Mouse (Mus musculus): ENCODE measurements around the gene Strada.
A peak's percentile ranks its signal among the peaks of the same experiment; 100 is the strongest.
"Not testable (repeated sequence)": the region's sequence is repeated elsewhere in the genome, so short reads cannot be mapped to it uniquely, and the experiment has no call there.

Strada gene

DNA sequence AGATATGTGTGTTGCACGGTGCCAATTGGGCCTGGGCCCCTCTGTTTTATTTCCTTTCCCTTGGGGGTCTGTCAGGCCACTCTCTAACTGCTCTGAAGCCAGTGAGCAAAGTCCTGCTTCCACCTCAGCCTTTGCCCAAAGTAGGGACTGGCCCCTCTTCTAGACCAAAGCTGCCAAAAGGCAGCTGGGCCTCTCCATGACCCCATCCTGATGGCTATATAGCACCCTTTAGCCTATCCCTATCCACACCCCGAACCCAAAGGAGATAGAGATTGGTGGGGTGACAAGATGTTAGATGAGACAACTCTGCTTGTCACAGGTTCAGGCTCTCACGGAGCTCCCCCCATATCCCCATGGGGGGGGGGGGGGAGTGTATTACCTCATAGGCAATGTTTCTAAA lies 46.2 kb downstream of the Strada start:
- no peak for DNase-seq (ENCODE audit: low read depth)

DNA sequence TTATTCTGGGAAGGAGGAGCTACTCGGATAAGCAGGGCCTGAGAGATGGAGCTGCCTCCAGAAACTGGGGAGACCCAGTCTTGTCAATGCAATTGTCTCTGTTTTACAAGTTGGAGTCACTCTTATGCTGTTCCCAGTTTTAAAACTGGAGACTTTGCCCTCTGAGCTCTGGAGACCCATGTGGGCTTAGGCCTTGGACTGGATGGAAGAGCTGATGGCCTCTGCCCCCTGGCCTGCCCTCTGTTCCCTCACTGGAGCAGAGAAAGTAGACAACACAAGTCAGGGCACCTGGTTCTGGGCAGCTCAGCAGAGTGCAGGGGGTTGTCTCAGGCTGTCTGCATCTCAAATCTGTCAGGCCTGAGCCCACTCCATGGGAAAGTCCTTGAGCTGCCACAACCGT lies 47.2 kb downstream of the Strada start:
- no peak for DNase-seq (ENCODE audit: low read depth)

DNA sequence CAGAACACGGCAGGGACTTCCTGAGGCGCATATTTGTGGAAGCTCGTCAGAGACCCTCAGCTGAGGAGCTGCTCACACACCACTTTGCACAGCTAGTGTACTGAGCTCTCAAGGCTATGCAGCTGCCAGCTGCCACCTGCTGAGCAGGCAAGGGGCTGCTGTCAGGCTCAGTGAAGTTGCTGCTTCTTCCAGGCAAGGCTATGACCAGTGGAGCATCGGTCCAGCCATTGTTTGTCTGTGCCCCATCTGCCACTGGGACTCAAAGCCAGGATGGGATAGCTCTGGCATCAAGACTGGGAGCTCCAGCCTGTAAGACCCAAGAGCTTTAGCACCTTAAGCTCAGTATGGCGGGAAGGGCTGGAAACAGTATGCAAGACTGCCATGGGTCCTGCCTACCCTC lies 47.9 kb downstream of the Strada start:
- no peak for DNase-seq (ENCODE audit: low read depth)

DNA sequence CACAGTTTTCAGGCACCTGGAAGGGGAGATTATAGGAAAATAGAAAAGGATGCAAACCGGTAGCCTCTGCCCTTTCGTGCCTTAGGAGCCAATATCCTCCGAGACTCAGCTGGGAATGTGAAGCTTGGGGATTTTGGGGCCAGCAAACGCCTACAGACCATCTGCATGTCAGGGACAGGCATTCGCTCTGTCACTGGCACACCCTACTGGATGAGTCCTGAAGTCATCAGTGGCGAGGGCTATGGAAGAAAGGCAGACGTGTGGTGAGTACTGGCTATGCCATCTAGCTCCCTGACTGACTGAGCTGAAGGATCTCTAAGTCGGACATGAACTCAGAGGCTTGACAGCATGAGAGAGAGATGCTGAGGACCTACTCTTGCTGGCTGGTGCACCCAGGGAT lies 49.8 kb downstream of the Strada start:
- DNase-seq (ENCODE audit: low read depth) = no peak

DNA sequence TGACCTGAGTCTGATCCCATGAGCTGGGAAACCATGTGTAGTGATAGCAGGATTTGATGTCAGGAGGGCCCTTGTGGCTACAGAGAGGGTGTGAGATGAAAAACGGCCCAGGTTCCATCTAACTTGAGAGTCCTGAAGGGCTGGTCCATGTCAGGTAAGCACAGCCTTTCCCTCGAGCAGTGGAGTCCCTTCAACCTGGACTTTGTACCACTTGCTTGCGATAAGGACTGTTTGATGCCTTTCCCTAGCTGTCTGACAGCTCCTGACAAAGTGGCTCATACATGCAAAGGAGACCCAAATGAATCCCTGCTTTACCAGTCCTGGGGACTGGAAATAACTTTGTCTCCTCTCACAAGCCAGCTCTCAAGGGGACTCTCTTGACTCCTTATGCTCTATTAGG lies 50.7 kb downstream of the Strada start:
- DNase-seq (ENCODE audit: low read depth) = no peak

DNA sequence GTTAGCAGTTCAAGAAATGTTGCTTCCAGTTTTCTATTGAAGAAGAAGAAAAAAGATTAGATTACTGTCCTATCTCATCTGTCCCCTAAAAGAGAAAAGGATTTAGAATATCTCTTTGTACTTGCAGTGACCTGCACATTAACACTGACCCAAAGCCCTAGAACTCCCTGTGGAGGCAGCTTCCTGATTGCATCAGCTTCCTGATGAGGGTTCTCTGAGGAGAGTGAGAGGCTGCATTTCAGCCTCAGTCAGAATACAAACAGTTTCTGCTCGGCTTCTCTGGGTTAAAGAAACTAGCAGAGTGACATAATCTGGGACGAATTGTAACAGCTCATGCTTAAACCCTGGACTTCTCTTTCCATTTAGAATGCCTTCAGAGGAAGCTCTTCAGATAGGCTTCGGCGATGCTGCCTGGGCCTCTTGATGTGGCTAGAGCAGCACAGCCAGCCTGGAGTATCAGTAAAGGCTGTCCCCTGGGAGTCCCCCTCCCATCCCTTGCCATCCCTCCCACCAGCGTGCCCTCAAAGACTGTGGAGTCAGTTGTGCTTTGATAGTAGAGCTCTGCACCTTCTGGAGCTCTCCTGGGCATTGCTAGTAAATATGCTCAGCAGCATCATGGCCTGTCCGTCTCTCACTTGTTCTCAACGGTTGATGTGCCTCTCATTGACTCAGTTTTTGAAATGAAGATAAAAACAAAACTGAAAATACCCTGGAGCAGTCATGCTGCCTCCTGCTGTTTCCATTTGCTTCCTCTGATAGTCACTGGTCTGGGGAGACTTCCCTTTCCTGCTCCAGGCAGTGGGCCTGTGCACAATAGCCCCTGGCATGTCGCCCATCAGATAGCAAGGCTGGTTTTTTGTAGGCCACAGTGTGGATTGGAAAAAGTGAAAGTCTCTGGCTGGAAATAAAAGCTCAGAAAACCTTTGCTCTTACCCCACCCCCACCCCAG lies 67.1 kb downstream of the Strada start:
- DNase-seq (ENCODE audit: low read depth) = peak; percentile 99

DNA sequence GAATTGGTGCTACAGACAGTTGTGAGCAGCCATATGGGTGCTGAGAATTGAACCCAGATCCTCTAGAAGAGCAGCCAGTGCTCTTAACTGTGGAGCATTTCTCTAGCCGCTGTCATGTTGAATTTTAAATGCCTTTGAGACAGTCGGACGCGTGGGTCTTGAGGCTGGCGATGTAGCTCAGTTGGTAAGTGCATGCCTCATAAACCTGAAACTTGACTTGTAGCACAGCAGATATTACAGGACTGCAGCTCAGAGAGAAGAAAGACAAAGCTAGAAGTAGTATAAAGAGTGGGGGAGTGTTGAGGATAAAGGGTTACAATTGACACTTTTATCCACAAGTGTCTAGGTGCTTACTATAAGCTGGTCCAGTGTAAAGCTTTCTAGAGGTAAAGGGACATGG lies 69.5 kb downstream of the Strada start:
- DNase-seq (ENCODE audit: low read depth) = no peak

DNA sequence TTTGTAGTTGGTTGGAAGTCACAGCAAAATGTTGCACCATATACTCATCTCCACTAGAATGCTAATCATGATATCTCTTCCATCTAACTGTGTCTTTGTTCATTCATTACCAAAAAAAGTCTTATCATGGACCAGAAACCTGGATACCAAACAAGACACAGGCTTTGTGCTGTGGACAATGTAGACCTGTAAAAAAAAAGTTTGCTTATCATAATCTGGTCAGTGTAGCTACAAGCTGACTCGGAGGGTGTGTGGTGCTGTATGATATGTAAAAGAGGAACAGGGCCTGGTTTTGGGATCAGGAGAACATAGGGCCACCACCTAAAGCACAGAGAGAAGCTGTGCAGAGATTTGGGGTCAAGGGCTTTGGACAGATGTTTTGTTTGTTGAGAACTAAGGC lies 72.5 kb downstream of the Strada start:
- DNase-seq (ENCODE audit: low read depth) = peak; percentile 63

DNA sequence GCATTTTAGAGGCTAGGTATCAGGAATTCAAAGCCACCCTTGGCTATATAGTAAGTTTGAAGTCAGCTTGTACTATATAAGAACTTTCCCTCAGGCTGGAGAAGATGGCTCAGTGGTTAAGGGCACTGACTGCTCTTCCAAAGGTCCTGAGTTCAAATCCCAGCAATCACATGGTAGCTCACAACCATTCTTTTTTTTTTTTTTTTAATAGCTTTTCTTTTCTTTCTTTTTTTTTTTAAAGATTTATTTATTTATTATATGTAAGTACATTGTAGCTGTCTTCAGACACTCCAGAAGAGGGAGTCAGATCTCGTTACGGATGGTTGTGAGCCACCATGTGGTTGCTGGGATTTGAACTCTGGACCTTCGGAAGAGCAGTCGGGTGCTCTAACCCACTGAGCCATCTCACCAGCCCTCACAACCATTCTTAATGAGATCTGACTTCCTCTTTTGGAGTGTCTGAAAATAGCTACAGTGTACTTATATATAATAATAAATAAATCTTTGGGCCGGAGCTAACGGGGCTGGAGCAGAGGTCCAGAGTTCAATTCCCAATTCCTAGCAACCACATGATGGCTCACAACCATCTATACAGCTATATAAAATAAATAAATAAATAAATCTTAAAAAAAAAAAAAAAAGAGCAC lies 75.1 kb downstream of the Strada start:
- not testable (repeated sequence) for DNase-seq (ENCODE audit: low read depth)

DNA sequence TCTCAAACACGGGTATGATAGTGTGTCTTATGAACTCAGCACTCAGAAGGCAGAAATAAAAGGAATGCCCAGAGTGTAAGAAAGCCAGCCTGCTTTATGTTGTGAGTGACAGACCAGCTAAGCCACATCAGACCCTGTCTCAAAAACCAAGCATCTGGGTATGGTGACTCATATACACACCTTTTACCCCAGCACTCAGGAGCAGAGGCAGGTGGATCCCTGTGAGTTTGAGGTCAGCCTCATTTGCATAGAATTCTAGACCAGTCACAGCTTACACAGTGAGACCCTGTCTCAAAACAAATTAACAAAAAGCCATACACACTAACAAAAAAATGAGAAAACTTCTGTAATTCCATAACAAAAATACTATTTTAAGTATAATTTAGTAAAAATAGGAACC lies 76.1 kb downstream of the Strada start:
- DNase-seq (ENCODE audit: low read depth) = no peak

DNA sequence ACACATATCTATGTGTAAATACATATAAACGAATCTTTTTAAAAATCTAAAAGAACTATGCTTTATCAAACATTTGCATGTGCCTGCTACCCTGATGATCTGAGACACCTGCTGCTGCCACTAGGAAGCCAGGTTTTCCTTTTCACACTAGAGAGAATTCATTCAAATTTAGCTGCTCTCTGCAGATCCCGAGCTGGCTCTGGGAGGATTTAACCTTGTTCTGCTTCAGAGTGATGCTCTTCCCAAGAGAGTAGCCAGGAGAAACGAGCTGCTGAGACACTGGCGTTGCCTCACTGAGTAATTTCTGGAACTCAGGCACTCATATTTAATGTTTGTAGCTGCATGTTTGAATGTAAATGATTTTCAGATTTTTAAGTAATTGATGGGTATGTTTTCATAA lies 77.2 kb downstream of the Strada start:
- no peak for DNase-seq (ENCODE audit: low read depth)

DNA sequence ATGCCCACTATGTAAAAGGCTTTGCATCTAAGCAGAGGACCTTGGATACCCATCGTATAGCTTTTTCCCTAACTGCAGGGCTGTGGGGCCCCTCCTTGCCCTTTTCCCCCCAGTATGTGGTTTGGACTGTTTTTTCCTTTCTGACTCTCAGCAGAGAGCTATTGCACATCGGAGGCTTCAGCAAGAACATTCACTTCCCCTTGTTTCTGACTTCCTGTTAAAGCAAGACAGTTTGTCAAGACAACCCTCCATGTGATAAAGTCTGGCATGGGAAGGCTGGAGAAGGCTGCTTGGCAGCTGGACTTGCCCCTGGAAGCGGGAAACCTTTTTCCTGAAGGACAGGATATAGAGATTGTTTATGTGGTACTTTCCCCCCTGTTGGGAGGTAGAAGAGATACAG lies 79.2 kb downstream of the Strada start:
- peak; percentile 92 for DNase-seq (ENCODE audit: low read depth)

DNA sequence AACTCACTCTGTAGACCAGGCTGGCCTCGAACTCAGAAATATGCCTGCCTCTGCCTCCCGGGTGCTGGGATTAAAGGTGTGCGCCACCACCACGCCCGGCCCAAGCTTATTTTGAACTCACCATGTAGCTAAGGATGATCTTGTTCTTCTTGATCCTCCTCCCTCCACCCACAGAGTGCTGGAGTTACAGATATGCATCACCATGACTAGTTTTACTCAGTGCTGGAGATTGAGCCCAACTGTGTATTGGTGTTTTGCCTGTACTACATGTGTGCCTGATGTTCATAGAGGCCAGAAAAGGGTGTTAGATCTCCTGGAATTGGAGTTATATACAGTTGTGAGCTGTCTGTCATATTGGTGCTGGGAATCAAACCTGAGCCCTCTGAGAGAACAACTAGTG lies 79.7 kb downstream of the Strada start:
- DNase-seq (ENCODE audit: low read depth) = peak; percentile 51
